Mouse (Mus musculus): ENCODE data around the gene Sez6l. TPM values are rescaled to one million over a fixed set of nuclear protein-coding genes. Genes with fewer than 3 reads are reported as not detected.

The Sez6l gene
- total and polyA plus RNA-seq, 3 experiments: not detected

- Histone ChIP-seq H3K9me3 (replicated peaks; ENCODE audit: low read length) (peaks cover 90% of the 10 kb centered on the region), H3K4me2 (ENCODE audit: insufficient read depth, low read depth, poor library complexity, severe bottlenecking) (no peak overlapping the region), H3K36me3 (replicated peaks in 1 of 2; ENCODE audit: control insufficient read depth in 1 of 2, insufficient read depth in 1 of 2, low read length in 1 of 2) (no peaks in the 10 kb centered on the region), H3K4me3 (replicated peaks in 1 of 3; ENCODE audit: low read depth in 2 of 3, low read length in 2 of 3, poor library complexity in 1 of 3) (no peak overlapping the region), H3K9ac (ENCODE audit: insufficient read depth, low read depth) (no peak overlapping the region), H3K27ac (ENCODE audit: insufficient read depth, low read depth) (no peak overlapping the region), H3K79me2 (replicated peaks; ENCODE audit: control insufficient read depth, extremely low read depth, insufficient read depth, poor library complexity, severe bottlenecking) (no peaks in the 10 kb centered on the region), H3K27me3 (replicated peaks) (no peaks in the 10 kb centered on the region), H3K4me1 (ENCODE audit: control insufficient read depth in 1 of 2, insufficient read depth in 2 of 2) (no peaks in the 10 kb centered on the region; a peak in 1 of 4 replicates)
- DNase-seq (ENCODE audit: extremely low read depth): no peak
- dilution Hi-C loops (cut with MboI; ENCODE audit: extremely low pct_ligation_motif_present, extremely low pct_unique_long_range_greater_than_20kb, low sequenced_read_pairs): no loop called here
- in situ Hi-C loops (cut with MboI; ENCODE audit: low pct_ligation_motif_present, low pct_unique_long_range_greater_than_20kb, low sequenced_read_pairs): no loop called here
- TF ChIP-seq CTCF (conservative IDR thresholded peaks at IDR 0.05 in 1 of 2, IDR thresholded peaks at IDR 0.05 in 1 of 2; ENCODE audit: low read depth in 2 of 2, low read length in 2 of 2) (no peak), CHD1 (IDR thresholded peaks at IDR 0.05; ENCODE audit: low read depth, low read length) (no peak), MYC (IDR thresholded peaks at IDR 0.05; ENCODE audit: low read depth, low read length) (no peak), ZMIZ1 (IDR thresholded peaks at IDR 0.05; ENCODE audit: low read depth, low read length) (no peak)
Measured at GRCm38 (mm10) chr5:112468986-112469581, 107.9 kb downstream of the Sez6l start.

- Histone ChIP-seq H3K9ac (ENCODE audit: insufficient read depth, low read depth) (no peak overlapping the region), H3K4me2 (ENCODE audit: insufficient read depth, low read depth, poor library complexity, severe bottlenecking) (no peak overlapping the region), H3K27ac (ENCODE audit: insufficient read depth, low read depth) (no peak overlapping the region), H3K27me3 (replicated peaks) (no peaks in the 10 kb centered on the region), H3K4me3 (replicated peaks in 1 of 3; ENCODE audit: low read depth in 2 of 3, low read length in 2 of 3, poor library complexity in 1 of 3) (no peak overlapping the region), H3K79me2 (replicated peaks; ENCODE audit: control insufficient read depth, extremely low read depth, insufficient read depth, poor library complexity, severe bottlenecking) (no peaks in the 10 kb centered on the region), H3K4me1 (ENCODE audit: control insufficient read depth in 1 of 2, insufficient read depth in 2 of 2) (no peaks in the 10 kb centered on the region; a peak in 1 of 4 replicates), H3K9me3 (replicated peaks; ENCODE audit: low read length) (peaks cover 84% of the 10 kb centered on the region), H3K36me3 (replicated peaks in 1 of 2; ENCODE audit: control insufficient read depth in 1 of 2, insufficient read depth in 1 of 2, low read length in 1 of 2) (no peaks in the 10 kb centered on the region)
- dilution Hi-C loops (cut with MboI; ENCODE audit: extremely low pct_ligation_motif_present, extremely low pct_unique_long_range_greater_than_20kb, low sequenced_read_pairs): no loop called here
- in situ Hi-C loops (cut with MboI; ENCODE audit: low pct_ligation_motif_present, low pct_unique_long_range_greater_than_20kb, low sequenced_read_pairs): no loop called here
- TF ChIP-seq ZNF384 (IDR thresholded peaks at IDR 0.05; ENCODE audit: low read depth, low read length) (no peak), MAFK (IDR thresholded peaks at IDR 0.05; ENCODE audit: insufficient replicate concordance, low read length) (no peak), E2F4 (IDR thresholded peaks at IDR 0.05; ENCODE audit: insufficient replicate concordance, low read depth, low read length) (no peak), PAX5 (IDR thresholded peaks at IDR 0.05; ENCODE audit: low read length) (no peak), IRF4 (IDR thresholded peaks at IDR 0.05; ENCODE audit: low read depth, low read length) (no peak), POLR2A (IDR thresholded peaks at IDR 0.05; ENCODE audit: low read depth, low read length) (no peak), JUND (conservative IDR thresholded peaks at IDR 0.05; ENCODE audit: low read depth, low read length) (no peak), CHD2 (IDR thresholded peaks at IDR 0.05; ENCODE audit: low read length) (no peak), ZC3H11A (IDR thresholded peaks at IDR 0.05; ENCODE audit: low read depth, low read length) (no peak), JUN (IDR thresholded peaks at IDR 0.05; ENCODE audit: insufficient read depth, low read depth, low read length) (no peak), USF1 (IDR thresholded peaks at IDR 0.05; ENCODE audit: low read depth, low read length) (no peak), SMC3 (IDR thresholded peaks at IDR 0.05; ENCODE audit: low read depth, low read length) (no peak)
- DNase-seq (ENCODE audit: extremely low read depth): no peak
Measured at GRCm38 (mm10) chr5:112466331-112466730, 110.7 kb downstream of the Sez6l start.
